Mouse (Mus musculus): ENCODE results near the gene Atg16l2. TPM values are rescaled to one million over a fixed set of nuclear protein-coding genes. Genes with fewer than 3 reads are reported as not detected.

The Atg16l2 gene
- polyA plus RNA-seq, 1 experiment from 2014 or later, result 13.7 TPM

- 59% methylated on average over 3 of the region's 3 CpGs for WGBS (ENCODE audit: insufficient replicate concordance)
Observed at GRCm38 (mm10) chr7:101213515-101214263, 88.4 kb downstream of the Atg16l2 start.

More at GRCm38 (mm10) chr7:101213515-101214263, 88.4 kb downstream of the Atg16l2 start:
- no peaks in the 10 kb centered on the region for H3K9me3 ChIP-seq (replicated peaks; ENCODE audit: control insufficient read depth, low read length)
- ATAC-seq (replicated peaks; ENCODE audit: insufficient number of reproducible peaks, low FRiP score, low TSS enrichment), result no peak
- H3K4me1 ChIP-seq (ENCODE audit: control insufficient read depth, insufficient read depth, low read length), result no peaks in the 10 kb centered on the region
- H3K36me3 ChIP-seq (ENCODE audit: control insufficient read depth, insufficient read depth, low read length), result no peaks in the 10 kb centered on the region
- H3K4me2 ChIP-seq, result no peak overlapping the region
- no peak overlapping the region for H3K9ac ChIP-seq (ENCODE audit: low read depth, low read length)
- no peak overlapping the region for H3K27ac ChIP-seq (ENCODE audit: low read depth, low read length)
- H3K4me3 ChIP-seq (ENCODE audit: low read depth, low read length), result no peak overlapping the region
- H3K27me3 ChIP-seq (ENCODE audit: control insufficient read depth, insufficient read depth, low read length), result no peaks in the 10 kb centered on the region

Other genes starting within 250 kb of the Atg16l2 start
- gene Fchsd2, start 209.4 kb downstream of the Atg16l2 start, polyA plus RNA-seq (2014; fragmentation: Nextera tagmentation; extraction: Ambion mirVana), result 16.3 and 20.4 TPM in 2 replicates
- gene Stard10, start 14.8 kb upstream of the Atg16l2 start, polyA plus RNA-seq (2014; fragmentation: Nextera tagmentation; extraction: Ambion mirVana), result 44.4 and 48.9 TPM in 2 replicates
- gene Arap1, start 45.8 kb upstream of the Atg16l2 start, polyA plus RNA-seq (2014; fragmentation: Nextera tagmentation; extraction: Ambion mirVana), result 15.4 and 16.0 TPM in 2 replicates
- gene Gm45837, start 108.6 kb upstream of the Atg16l2 start, polyA plus RNA-seq (2014; fragmentation: Nextera tagmentation; extraction: Ambion mirVana), result 0.89 TPM in 1 of 2 replicates, not detected in the other
- 5.8 and 5.9 TPM in 2 replicates for gene Pde2a, start 119.4 kb upstream of the Atg16l2 start, polyA plus RNA-seq (2014; fragmentation: Nextera tagmentation; extraction: Ambion mirVana)